Mouse (Mus musculus) spleen, postnatal 4 days (tissue): Measurements from ENCODE around the gene Zpld1.

Experiments used
- DNase-seq, 2 experiments: peaks; one replicate each; pipeline ENCODE4 v3.0.0; 2022; ENCODE audit warnings: low spot score in 2 of 2

The Zpld1 gene

GRCm38 (mm10) chr16:55297886-55298285 is at the start of gene Zpld1:
Gene Zpld1 (minus strand): TSS chr16:55297986.
- no peak for DNase-seq

- DNase-seq = no peak
These were observed 47.9 kb upstream of the Zpld1 start for GRCm38 (mm10) chr16:55345644-55346043.

GRCm38 (mm10) chr16:55321542-55322514 is 24.0 kb upstream of the Zpld1 start:
- no peak for DNase-seq

GRCm38 (mm10) chr16:55316996-55317395 is 19.2 kb upstream of the Zpld1 start:
- DNase-seq = no peak

- DNase-seq = no peak
These were observed 14.3 kb upstream of the Zpld1 start for GRCm38 (mm10) chr16:55312106-55312505.

- no peak for DNase-seq
These were observed 15.1 kb downstream of the Zpld1 start for GRCm38 (mm10) chr16:55282696-55283095.

GRCm38 (mm10) chr16:55277447-55277846 is 20.3 kb downstream of the Zpld1 start:
- DNase-seq = no peak

- no peak for DNase-seq
These were observed 32.5 kb downstream of the Zpld1 start for GRCm38 (mm10) chr16:55265281-55265680.

GRCm38 (mm10) chr16:55260862-55261574 is 36.8 kb downstream of the Zpld1 start:
- DNase-seq = no peak

- DNase-seq = no peak
These were observed 38.1 kb downstream of the Zpld1 start for GRCm38 (mm10) chr16:55259719-55260118.

GRCm38 (mm10) chr16:55240996-55241395 is 56.8 kb downstream of the Zpld1 start:
- no peak for DNase-seq

GRCm38 (mm10) chr16:55228995-55229622 is 68.7 kb downstream of the Zpld1 start:
- DNase-seq = no peak

- DNase-seq = no peak
These were observed 93.8 kb downstream of the Zpld1 start for GRCm38 (mm10) chr16:55203945-55204344.

- no peak for DNase-seq
These were observed 107.4 kb downstream of the Zpld1 start for GRCm38 (mm10) chr16:55190397-55190796.

GRCm38 (mm10) chr16:55185370-55185769 is 112.4 kb downstream of the Zpld1 start:
- DNase-seq = no peak
